ENCODE assay signal across 25 mouse cellular contexts in genomic region chr4:44551470-44551869, GRCm38 (mm10).
"Had no signal": no experiment of that assay in that cellular context is flagged by ENCODE, and none has a peak within 500 bp of the region (broad histone marks: within the 10 kb centered on the region; RNA-seq: fewer than 3 reads in every experiment).

No protein-coding gene starts in this region.

- H3K4me2 ChIP-seq: heart, embryonic 11.5 days; heart, embryonic 13.5 days; heart, embryonic 15.5 days; hindbrain, embryonic 13.5 days; hindbrain, embryonic 15.5 days; kidney, embryonic 15.5 days; limb, embryonic 12.5 days had no signal

- H3K9ac ChIP-seq: heart, embryonic 13.5 days; heart, embryonic 15.5 days; hindbrain, embryonic 13.5 days; hindbrain, embryonic 15.5 days; kidney, embryonic 15.5 days; limb, embryonic 12.5 days had no signal

- H3K27ac ChIP-seq: heart, adult 2 months; heart, embryonic 13.5 days; heart, embryonic 15.5 days; hindbrain, embryonic 13.5 days; hindbrain, embryonic 15.5 days; hindbrain, postnatal 0 days; kidney, embryonic 15.5 days; layer of hippocampus, adult 2 months; left cerebral cortex, adult 2 months; limb, embryonic 10.5 days; limb, embryonic 12.5 days had no signal

- DNase-seq: gastrocnemius, postnatal 14 days; gastrocnemius, postnatal 36 days; heart, adult 11 months; heart, adult 2 months; heart, postnatal 14 days; heart, postnatal 36 days; kidney, adult 11 months; kidney, adult 2 months; kidney, adult 9 months; kidney, postnatal 10 days; kidney, postnatal 25 days; kidney, postnatal 4 days; liver had no signal

- H3K4me1 ChIP-seq: heart, embryonic 13.5 days; heart, embryonic 15.5 days; hindbrain, embryonic 15.5 days; limb, embryonic 12.5 days had no signal

- H3K4me3 ChIP-seq: heart, adult 2 months; heart, embryonic 13.5 days; heart, embryonic 15.5 days; hindbrain, embryonic 13.5 days; hindbrain, embryonic 15.5 days; kidney, embryonic 15.5 days; layer of hippocampus, adult 2 months; left cerebral cortex, adult 2 months; limb, embryonic 10.5 days; limb, embryonic 12.5 days had no signal

- H3K9me3 ChIP-seq: heart, embryonic 13.5 days; heart, embryonic 15.5 days; hindbrain, embryonic 13.5 days; hindbrain, embryonic 15.5 days; kidney, embryonic 15.5 days; limb, embryonic 10.5 days; limb, embryonic 12.5 days had no signal

- H3K36me3 ChIP-seq: heart, embryonic 13.5 days; heart, embryonic 15.5 days; hindbrain, embryonic 13.5 days; hindbrain, embryonic 15.5 days; kidney, embryonic 15.5 days; limb, embryonic 10.5 days; limb, embryonic 12.5 days had no signal

- ATAC-seq: hindbrain, postnatal 0 days; intestine, embryonic 16.5 days had no signal

- H3K27me3 ChIP-seq: hindbrain, embryonic 15.5 days; kidney, embryonic 15.5 days had no signal
